Mouse (Mus musculus): ENCODE measurements around the gene Flad1. TPM values are rescaled to one million over a fixed set of nuclear protein-coding genes. Genes with fewer than 3 reads are reported as not detected.

Gene Flad1
- polyA plus RNA-seq, 1 experiment from 2014 or later: 28.8 TPM

DNA sequence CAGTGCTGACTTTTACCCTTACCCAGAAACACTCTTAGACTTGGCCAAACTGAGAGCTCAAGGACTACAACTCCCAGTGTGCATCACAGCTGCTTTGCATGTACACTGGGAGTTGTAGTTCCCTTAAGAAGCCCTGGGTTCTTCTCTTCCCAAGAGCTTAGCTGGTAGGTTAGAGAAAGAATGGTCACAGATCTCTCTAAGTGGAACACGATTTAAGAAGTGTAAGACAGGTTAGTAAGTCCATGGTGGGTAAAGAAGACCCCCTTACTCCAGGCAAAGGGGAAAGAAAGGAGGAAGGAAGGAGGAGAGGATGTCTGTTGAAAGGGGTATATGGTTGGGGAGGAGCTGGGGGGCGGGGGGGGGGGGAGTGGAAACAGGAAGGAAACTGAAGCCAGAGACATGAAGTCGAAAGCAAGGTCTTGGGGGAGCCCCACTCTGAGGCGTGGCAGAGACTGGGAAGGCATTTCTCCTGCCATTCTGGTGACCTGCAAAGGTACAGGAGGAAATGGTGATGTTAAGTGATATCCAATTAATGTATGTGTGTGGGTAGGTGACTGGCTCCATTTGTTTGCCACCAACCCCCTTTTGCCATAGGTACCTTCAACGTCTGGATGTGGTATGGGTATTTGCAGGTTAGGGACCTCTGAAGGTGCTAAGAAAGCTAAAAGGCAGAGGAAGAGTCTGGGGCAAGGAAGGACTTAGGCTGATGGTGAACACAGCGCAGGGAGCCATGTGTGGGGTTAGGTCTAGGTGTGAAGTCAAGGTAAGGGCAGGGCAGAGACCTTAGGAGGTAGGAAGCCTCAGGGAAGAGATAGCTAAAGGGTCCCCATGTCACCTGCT lies 22.5 kb downstream of the Flad1 start:
- ATAC-seq (replicated peaks; ENCODE audit: low FRiP score, low read depth): no peak
- H3K9ac ChIP-seq (ENCODE audit: low read depth, low read length): no peak overlapping the region
- H3K4me2 ChIP-seq (ENCODE audit: low read length): no peak overlapping the region
- no peak overlapping the region for H3K27ac ChIP-seq
- H3K27me3 ChIP-seq (ENCODE audit: insufficient read depth, low read length): no peaks in the 10 kb centered on the region
- H3K9me3 ChIP-seq (replicated peaks; ENCODE audit: low read length): no peaks in the 10 kb centered on the region
- no peak for TF ChIP-seq CTCF (IDR thresholded peaks at IDR 0.05; ENCODE audit: low read depth)
- no peak overlapping the region for H3K4me3 ChIP-seq (replicated peaks; ENCODE audit: low read depth, low read length)
- 48% methylated on average over 6 of the region's 6 CpGs for WGBS
- peaks cover 25% of the 10 kb centered on the region; the same call in 1 of the 2 replicates for H3K4me1 ChIP-seq (replicated peaks; ENCODE audit: insufficient read depth, low read length)
- peak; percentile 79 for DNase-seq (ENCODE audit: low spot score)
- no peaks in the 10 kb centered on the region for H3K36me3 ChIP-seq (ENCODE audit: insufficient read depth, low read length)

DNA sequence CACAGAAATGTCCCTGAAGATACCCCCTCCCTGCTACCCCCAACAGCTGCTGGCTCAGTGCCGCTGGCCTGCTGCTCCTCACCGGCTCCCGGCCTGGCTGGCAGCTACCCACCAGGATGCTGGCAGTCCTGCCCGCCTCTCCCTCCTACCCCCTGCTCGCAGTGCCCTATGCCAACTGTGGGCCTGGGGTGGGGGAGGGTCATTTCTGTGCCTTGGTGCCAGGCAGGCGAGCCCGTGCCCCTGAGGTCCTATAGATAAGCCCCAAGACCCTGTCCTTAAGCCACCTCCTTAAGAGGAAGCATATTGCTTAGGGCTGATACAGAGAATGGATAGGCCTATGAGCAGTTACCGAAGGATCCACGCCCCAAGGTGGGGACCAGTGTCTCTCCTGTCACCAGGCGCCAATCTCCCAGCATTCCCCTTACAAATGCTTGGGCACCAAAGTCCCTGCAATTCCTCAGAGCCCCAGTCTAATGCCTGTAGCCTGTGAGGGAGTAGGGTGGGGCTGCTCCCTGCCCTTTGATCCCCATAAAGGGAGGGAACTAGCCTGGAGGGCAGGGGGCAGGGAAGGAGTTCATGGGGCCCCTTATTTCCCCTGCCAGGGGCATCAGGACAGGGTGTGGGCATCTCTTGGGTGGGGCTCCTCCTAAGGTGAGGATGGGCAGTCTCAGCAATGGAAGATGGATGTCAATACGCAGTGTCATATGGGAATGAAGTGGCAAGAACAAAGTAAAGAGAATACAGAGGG lies 23.4 kb downstream of the Flad1 start:
- Histone ChIP-seq H3K27me3 (ENCODE audit: insufficient read depth, low read length) (no peaks in the 10 kb centered on the region), H3K4me2 (ENCODE audit: low read length) (no peak overlapping the region), H3K4me1 (replicated peaks; ENCODE audit: insufficient read depth, low read length) (peaks cover 25% of the 10 kb centered on the region; the same call in 1 of the 2 replicates), H3K9ac (ENCODE audit: low read depth, low read length) (0 out of 2 replicates have a peak overlapping the region, but pooled peaks have one; percentile 14), H3K9me3 (replicated peaks; ENCODE audit: low read length) (no peaks in the 10 kb centered on the region), H3K27ac (no peak overlapping the region), H3K4me3 (replicated peaks; ENCODE audit: low read depth, low read length) (no peak overlapping the region), H3K36me3 (ENCODE audit: insufficient read depth, low read length) (no peaks in the 10 kb centered on the region)
- no peak for TF ChIP-seq CTCF (IDR thresholded peaks at IDR 0.05; ENCODE audit: low read depth)
- ATAC-seq (replicated peaks; ENCODE audit: low FRiP score, low read depth): no peak
- 74% methylated on average over 11 of the region's 11 CpGs for WGBS
- no peak for DNase-seq (ENCODE audit: low spot score)

DNA sequence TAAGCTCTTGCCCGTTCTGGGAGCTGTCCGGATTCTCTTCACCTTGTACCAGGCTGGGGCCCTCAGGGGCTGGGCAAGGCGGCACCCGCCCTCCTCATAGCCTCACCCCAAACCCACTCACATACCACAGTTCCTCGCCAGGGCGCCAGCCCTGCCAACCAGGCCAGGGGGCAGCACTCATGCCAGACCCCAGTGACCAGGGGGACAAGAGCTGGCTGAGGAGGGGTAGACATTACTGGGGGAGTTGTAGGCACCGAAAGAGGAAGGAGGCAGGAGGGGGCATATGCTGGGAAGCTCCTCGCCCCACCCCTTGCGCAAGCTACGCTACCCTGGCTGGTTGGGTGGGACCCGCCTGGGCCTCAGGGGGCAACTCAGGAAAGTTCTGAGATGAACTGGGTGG lies 24.0 kb downstream of the Flad1 start:
- H3K9me3 ChIP-seq (replicated peaks; ENCODE audit: low read length): no peaks in the 10 kb centered on the region
- DNase-seq (ENCODE audit: low spot score) (no peak), ATAC-seq (replicated peaks; ENCODE audit: low FRiP score, low read depth) (no peak)
- H3K4me3 ChIP-seq (replicated peaks; ENCODE audit: low read depth, low read length): no peak overlapping the region
- no peak overlapping the region for H3K27ac ChIP-seq
- TF ChIP-seq CTCF (IDR thresholded peaks at IDR 0.05; ENCODE audit: low read depth): no peak
- 82% methylated on average over 11 of the region's 11 CpGs for WGBS
- no peak overlapping the region for H3K4me2 ChIP-seq (ENCODE audit: low read length)
- peaks cover 25% of the 10 kb centered on the region; the same call in 1 of the 2 replicates for H3K4me1 ChIP-seq (replicated peaks; ENCODE audit: insufficient read depth, low read length)
- H3K36me3 ChIP-seq (ENCODE audit: insufficient read depth, low read length): no peaks in the 10 kb centered on the region
- H3K9ac ChIP-seq (ENCODE audit: low read depth, low read length): peak overlapping the region; percentile 14; the same call in 1 of the 2 replicates
- no peaks in the 10 kb centered on the region for H3K27me3 ChIP-seq (ENCODE audit: insufficient read depth, low read length)

DNA sequence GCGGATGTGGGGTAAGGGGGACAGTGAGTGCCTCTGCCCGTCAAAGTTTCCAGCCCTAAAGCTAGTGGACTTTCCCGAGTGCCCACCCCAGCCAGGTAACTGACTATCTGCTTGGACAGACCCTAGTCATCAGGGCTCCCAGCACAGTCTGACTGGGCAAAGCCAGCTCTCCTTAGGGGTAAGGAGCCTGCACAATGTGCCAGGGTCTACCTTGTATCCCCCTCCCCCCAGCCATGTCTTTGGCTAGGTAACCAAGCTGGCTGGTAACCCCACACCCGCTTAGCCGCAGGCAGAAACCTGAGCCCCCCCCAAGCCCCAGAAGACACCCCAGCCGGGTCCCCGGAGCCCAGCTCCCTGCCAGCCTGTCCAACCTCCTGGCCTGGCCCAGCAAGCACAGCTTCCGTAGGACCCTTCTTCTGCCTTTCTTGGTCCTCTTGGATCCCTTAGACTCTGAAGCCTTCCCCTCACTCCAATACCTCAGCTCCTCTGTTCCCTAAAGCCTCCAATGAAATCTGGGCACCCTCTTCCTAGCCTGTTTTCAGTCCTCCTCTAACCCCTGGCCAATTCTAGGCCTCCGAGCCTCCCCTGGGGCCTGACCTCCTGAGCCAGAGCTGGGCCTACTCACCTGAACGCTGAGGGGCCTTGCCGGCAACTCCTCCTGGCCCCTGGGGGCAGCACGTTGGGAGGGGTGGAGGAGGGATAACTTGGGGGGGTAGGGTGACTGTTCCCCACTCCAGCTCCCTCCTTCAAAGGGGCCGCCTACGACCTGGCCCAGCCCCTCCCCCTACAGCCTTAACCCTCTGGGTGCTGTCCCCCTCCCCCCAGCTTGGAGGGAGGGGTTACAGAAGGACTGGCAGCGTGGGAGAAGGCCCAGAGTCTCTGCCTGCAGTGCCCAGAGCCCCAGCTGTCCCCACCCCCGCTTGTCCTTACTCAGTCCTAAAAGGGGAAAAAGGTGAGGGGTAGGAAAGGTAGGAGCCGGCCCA lies 24.9 kb downstream of the Flad1 start:
- peaks cover 23% of the 10 kb centered on the region; the same call in 1 of the 2 replicates for H3K4me1 ChIP-seq (replicated peaks; ENCODE audit: insufficient read depth, low read length)
- H3K9me3 ChIP-seq (replicated peaks; ENCODE audit: low read length): no peaks in the 10 kb centered on the region
- H3K4me3 ChIP-seq (replicated peaks; ENCODE audit: low read depth, low read length): no peak overlapping the region
- ATAC-seq (replicated peaks; ENCODE audit: low FRiP score, low read depth): no peak
- H3K36me3 ChIP-seq (ENCODE audit: insufficient read depth, low read length): no peaks in the 10 kb centered on the region
- no peak for TF ChIP-seq CTCF (IDR thresholded peaks at IDR 0.05; ENCODE audit: low read depth)
- no peaks in the 10 kb centered on the region for H3K27me3 ChIP-seq (ENCODE audit: insufficient read depth, low read length)
- H3K27ac ChIP-seq: no peak overlapping the region
- peak overlapping the region; percentile 14; the same call in 1 of the 2 replicates for H3K9ac ChIP-seq (ENCODE audit: low read depth, low read length)
- no peak for DNase-seq (ENCODE audit: low spot score)
- WGBS: 51% methylated on average over 17 of the region's 17 CpGs
- peak overlapping the region; percentile 13 for H3K4me2 ChIP-seq (ENCODE audit: low read length)

DNA sequence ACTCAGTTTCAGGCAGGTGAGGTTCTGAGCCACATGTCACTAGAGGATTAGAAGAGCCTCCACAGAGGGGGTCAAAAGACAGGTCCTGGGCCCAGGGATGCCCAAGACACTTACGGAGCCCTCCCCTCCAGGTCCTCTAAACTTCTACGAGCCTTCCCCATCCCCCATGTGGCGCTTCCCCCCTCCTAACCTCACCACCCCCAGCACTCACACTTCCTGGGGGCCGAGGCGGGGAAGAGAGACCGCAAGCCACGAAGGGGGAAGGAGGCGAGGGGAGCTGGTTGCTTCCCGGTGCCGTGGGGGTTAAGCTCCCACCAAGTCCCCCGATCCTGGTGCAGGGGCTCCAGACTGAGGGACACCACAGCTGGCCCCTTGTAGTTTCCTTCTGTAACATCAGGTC lies 26.2 kb downstream of the Flad1 start:
- H3K4me1 ChIP-seq (replicated peaks; ENCODE audit: insufficient read depth, low read length): 0 out of 2 replicates have a peak, but pooled peaks cover 11% of the 10 kb centered on the region
- ATAC-seq (replicated peaks; ENCODE audit: low FRiP score, low read depth) (no peak), DNase-seq (ENCODE audit: low spot score) (no peak)
- no peak for TF ChIP-seq CTCF (IDR thresholded peaks at IDR 0.05; ENCODE audit: low read depth)
- no peaks in the 10 kb centered on the region for H3K9me3 ChIP-seq (replicated peaks; ENCODE audit: low read length)
- H3K4me3 ChIP-seq (replicated peaks; ENCODE audit: low read depth, low read length): no peak overlapping the region
- H3K27ac ChIP-seq: 0 out of 2 replicates have a peak overlapping the region, but pooled peaks have one; percentile 22
- H3K9ac ChIP-seq (ENCODE audit: low read depth, low read length): no peak overlapping the region
- 0 out of 2 replicates have a peak, but pooled peaks cover 5% of the 10 kb centered on the region for H3K36me3 ChIP-seq (ENCODE audit: insufficient read depth, low read length)
- H3K4me2 ChIP-seq (ENCODE audit: low read length): no peak overlapping the region
- H3K27me3 ChIP-seq (ENCODE audit: insufficient read depth, low read length): no peaks in the 10 kb centered on the region
- 53% methylated on average over 11 of the region's 11 CpGs for WGBS

Measured in kidney, postnatal 0 days (tissue).